Mouse (Mus musculus): ENCODE measurements around the gene Sun1. TPM values are rescaled to one million over a fixed set of nuclear protein-coding genes. Genes with fewer than 3 reads are reported as not detected.

Sun1 gene
- polyA plus RNA-seq, 1 experiment from 2014 or later, result 43.9 TPM

GRCm38 (mm10) chr5:139209685-139210026 lies 9.2 kb downstream of the Sun1 start:
- Histone ChIP-seq H3K9me3 (replicated peaks) (no peaks in the 10 kb centered on the region), H3K27me3 (no peaks in the 10 kb centered on the region), H3K36me3 (ENCODE audit: poor library complexity, severe bottlenecking) (peaks cover 29% of the 10 kb centered on the region), H3K9ac (no peak overlapping the region), H3K27ac (no peak overlapping the region), H3K4me3 (no peak overlapping the region), H3K4me1 (peaks cover 18% of the 10 kb centered on the region), H3K4me2 (no peak overlapping the region)
- no peak for ATAC-seq
- 94% methylated on average over 7 of the region's 7 CpGs for WGBS

- H3K36me3 ChIP-seq (ENCODE audit: poor library complexity, severe bottlenecking), result peaks cover 50% of the 10 kb centered on the region
- H3K4me3 ChIP-seq, result no peak overlapping the region
- no peak overlapping the region for H3K9ac ChIP-seq
- no peaks in the 10 kb centered on the region for H3K27me3 ChIP-seq
- 85% methylated on average over 11 of the region's 11 CpGs for WGBS
- H3K9me3 ChIP-seq (replicated peaks), result no peaks in the 10 kb centered on the region
- peaks cover 4% of the 10 kb centered on the region for H3K4me1 ChIP-seq
- no peak overlapping the region for H3K4me2 ChIP-seq
- H3K27ac ChIP-seq, result no peak overlapping the region
- ATAC-seq, result no peak
These were observed 11.4 kb downstream of the Sun1 start for GRCm38 (mm10) chr5:139211737-139212385.

GRCm38 (mm10) chr5:139214298-139214697 lies 13.9 kb downstream of the Sun1 start:
- Histone ChIP-seq H3K36me3 (ENCODE audit: poor library complexity, severe bottlenecking) (peaks cover 48% of the 10 kb centered on the region), H3K4me1 (peaks cover 4% of the 10 kb centered on the region), H3K27me3 (no peaks in the 10 kb centered on the region), H3K9ac (no peak overlapping the region), H3K4me3 (no peak overlapping the region), H3K4me2 (no peak overlapping the region), H3K9me3 (replicated peaks) (no peaks in the 10 kb centered on the region), H3K27ac (no peak overlapping the region)
- no peak for ATAC-seq

- Histone ChIP-seq H3K4me1 (peaks cover 4% of the 10 kb centered on the region), H3K27ac (no peak overlapping the region), H3K4me2 (no peak overlapping the region), H3K36me3 (ENCODE audit: poor library complexity, severe bottlenecking) (peaks cover 42% of the 10 kb centered on the region), H3K9me3 (replicated peaks) (no peaks in the 10 kb centered on the region), H3K9ac (no peak overlapping the region), H3K4me3 (no peak overlapping the region), H3K27me3 (no peaks in the 10 kb centered on the region)
- no peak for ATAC-seq
- WGBS, result 95% methylated on average over 5 of the region's 5 CpGs
These were observed 14.7 kb downstream of the Sun1 start for GRCm38 (mm10) chr5:139215184-139215583.

- ATAC-seq, result no peak
- Histone ChIP-seq H3K9me3 (replicated peaks) (no peaks in the 10 kb centered on the region), H3K4me2 (no peak overlapping the region), H3K4me3 (no peak overlapping the region), H3K27ac (no peak overlapping the region), H3K36me3 (ENCODE audit: poor library complexity, severe bottlenecking) (peaks cover 40% of the 10 kb centered on the region), H3K9ac (no peak overlapping the region), H3K27me3 (no peaks in the 10 kb centered on the region), H3K4me1 (peaks cover 4% of the 10 kb centered on the region)
- 91% methylated on average over 2 of the region's 2 CpGs for WGBS
These were observed 15.7 kb downstream of the Sun1 start for GRCm38 (mm10) chr5:139216121-139216520.

GRCm38 (mm10) chr5:139216774-139217173 lies 16.3 kb downstream of the Sun1 start:
- Histone ChIP-seq H3K4me2 (no peak overlapping the region), H3K27me3 (no peaks in the 10 kb centered on the region), H3K4me3 (no peak overlapping the region), H3K4me1 (peaks cover 2% of the 10 kb centered on the region), H3K36me3 (ENCODE audit: poor library complexity, severe bottlenecking) (peaks cover 43% of the 10 kb centered on the region), H3K9me3 (replicated peaks) (no peaks in the 10 kb centered on the region), H3K9ac (no peak overlapping the region), H3K27ac (no peak overlapping the region)
- WGBS, result 90% methylated on average over 3 of the region's 3 CpGs
- ATAC-seq, result no peak

- H3K9ac ChIP-seq, result no peak overlapping the region
- no peak for ATAC-seq
- no peak overlapping the region for H3K4me3 ChIP-seq
- no peak overlapping the region for H3K4me2 ChIP-seq
- no peak overlapping the region for H3K27ac ChIP-seq
- H3K4me1 ChIP-seq, result no peaks in the 10 kb centered on the region
- 87% methylated on average over 4 of the region's 4 CpGs for WGBS
- no peaks in the 10 kb centered on the region for H3K9me3 ChIP-seq (replicated peaks)
- H3K27me3 ChIP-seq, result no peaks in the 10 kb centered on the region
- peaks cover 62% of the 10 kb centered on the region for H3K36me3 ChIP-seq (ENCODE audit: poor library complexity, severe bottlenecking)
These were observed 19.6 kb downstream of the Sun1 start for GRCm38 (mm10) chr5:139220006-139220515.

- Histone ChIP-seq H3K4me1 (no peaks in the 10 kb centered on the region), H3K4me2 (no peak overlapping the region), H3K9me3 (replicated peaks) (no peaks in the 10 kb centered on the region), H3K9ac (no peak overlapping the region), H3K36me3 (ENCODE audit: poor library complexity, severe bottlenecking) (peaks cover 62% of the 10 kb centered on the region), H3K4me3 (no peak overlapping the region), H3K27me3 (no peaks in the 10 kb centered on the region), H3K27ac (no peak overlapping the region)
- 97% methylated on average over 4 of the region's 4 CpGs for WGBS
- no peak for ATAC-seq
These were observed 20.2 kb downstream of the Sun1 start for GRCm38 (mm10) chr5:139220610-139221009.

DNA sequence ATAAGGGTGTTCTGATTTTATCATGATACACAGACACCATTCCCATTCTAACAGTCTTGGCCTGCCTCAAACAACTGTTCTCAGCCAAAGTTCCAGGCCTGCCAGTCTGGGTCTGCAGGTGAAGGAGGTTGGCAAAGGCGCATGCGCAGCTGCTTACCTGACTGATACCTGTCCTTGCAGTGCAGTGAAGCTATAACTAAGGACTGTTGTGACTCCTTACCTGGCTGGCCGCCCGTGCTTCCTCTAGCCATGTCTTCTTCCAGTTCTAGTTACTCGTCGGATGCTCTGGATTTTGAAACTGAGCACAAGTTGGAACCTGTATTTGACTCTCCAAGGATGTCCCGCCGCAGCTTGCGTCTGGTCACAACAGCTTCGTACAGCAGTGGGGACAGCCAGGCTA lies 22.9 kb downstream of the Sun1 start:
- WGBS, result 94% methylated on average over 10 of the region's 10 CpGs
- H3K4me2 ChIP-seq, result no peak overlapping the region
- ATAC-seq, result no peak
- no peaks in the 10 kb centered on the region for H3K9me3 ChIP-seq (replicated peaks)
- H3K27me3 ChIP-seq, result no peaks in the 10 kb centered on the region
- peaks cover 73% of the 10 kb centered on the region for H3K36me3 ChIP-seq (ENCODE audit: poor library complexity, severe bottlenecking)
- H3K9ac ChIP-seq, result no peak overlapping the region
- H3K4me1 ChIP-seq, result no peaks in the 10 kb centered on the region
- H3K27ac ChIP-seq, result no peak overlapping the region
- H3K4me3 ChIP-seq, result no peak overlapping the region

- no peaks in the 10 kb centered on the region for H3K27me3 ChIP-seq
- H3K4me3 ChIP-seq, result no peak overlapping the region
- 86% methylated on average over 4 of the region's 4 CpGs for WGBS
- H3K9me3 ChIP-seq (replicated peaks), result no peaks in the 10 kb centered on the region
- H3K27ac ChIP-seq, result no peak overlapping the region
- H3K9ac ChIP-seq, result no peak overlapping the region
- ATAC-seq, result no peak
- H3K4me1 ChIP-seq, result no peaks in the 10 kb centered on the region
- peaks cover 86% of the 10 kb centered on the region for H3K36me3 ChIP-seq (ENCODE audit: poor library complexity, severe bottlenecking)
- no peak overlapping the region for H3K4me2 ChIP-seq
These were observed 26.8 kb downstream of the Sun1 start for GRCm38 (mm10) chr5:139227236-139227635.

DNA sequence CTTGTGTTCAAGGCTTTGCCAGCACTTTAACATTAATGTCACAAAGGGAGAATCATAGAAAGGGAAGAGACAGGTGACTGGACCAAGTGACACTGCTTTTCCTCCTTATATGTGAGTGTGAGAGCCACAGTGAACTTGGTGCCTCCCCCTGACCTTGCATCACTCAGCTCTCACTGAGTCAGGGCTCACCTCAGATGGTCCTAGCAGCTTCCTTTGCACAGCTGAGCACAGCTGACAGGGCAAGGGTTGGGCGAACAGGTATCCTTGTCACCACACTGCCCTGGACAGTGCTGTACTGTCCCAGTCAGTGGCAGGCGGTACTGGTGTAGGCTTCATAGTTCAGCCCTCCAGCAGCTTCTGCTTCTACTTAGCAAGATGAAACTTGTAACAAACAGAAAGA lies 27.2 kb downstream of the Sun1 start:
- Histone ChIP-seq H3K4me3 (no peak overlapping the region), H3K4me1 (no peaks in the 10 kb centered on the region), H3K4me2 (no peak overlapping the region), H3K27me3 (no peaks in the 10 kb centered on the region), H3K9ac (no peak overlapping the region), H3K9me3 (replicated peaks) (no peaks in the 10 kb centered on the region), H3K27ac (no peak overlapping the region), H3K36me3 (ENCODE audit: poor library complexity, severe bottlenecking) (peaks cover 87% of the 10 kb centered on the region)
- ATAC-seq, result no peak
- WGBS, result 95% methylated on average over 2 of the region's 2 CpGs

DNA sequence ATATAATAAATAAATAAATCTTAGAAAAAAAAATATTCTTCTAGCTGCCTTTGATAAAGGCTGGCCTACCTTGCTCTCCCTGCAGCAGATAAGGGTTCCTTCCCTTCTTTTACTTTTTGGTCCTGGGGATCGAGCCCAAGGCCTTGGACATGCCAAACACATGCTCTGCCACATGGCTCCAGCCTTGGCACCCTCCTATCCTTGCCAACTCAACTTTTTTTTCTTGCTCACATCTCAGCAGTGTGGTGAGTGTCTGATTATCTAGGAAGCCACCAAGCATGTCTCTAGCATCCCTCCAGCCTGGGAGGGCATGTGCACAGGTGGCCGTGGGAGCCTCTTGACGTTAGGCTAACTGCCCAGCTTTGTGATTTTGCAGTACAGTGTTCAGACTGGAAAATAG lies 27.9 kb downstream of the Sun1 start:
- Histone ChIP-seq H3K27ac (no peak overlapping the region), H3K4me3 (no peak overlapping the region), H3K4me2 (no peak overlapping the region), H3K36me3 (ENCODE audit: poor library complexity, severe bottlenecking) (peaks cover 89% of the 10 kb centered on the region), H3K27me3 (no peaks in the 10 kb centered on the region), H3K9ac (no peak overlapping the region), H3K9me3 (replicated peaks) (no peaks in the 10 kb centered on the region), H3K4me1 (no peaks in the 10 kb centered on the region)
- WGBS, result 98% methylated on average over 3 of the region's 3 CpGs
- ATAC-seq, result no peak

DNA sequence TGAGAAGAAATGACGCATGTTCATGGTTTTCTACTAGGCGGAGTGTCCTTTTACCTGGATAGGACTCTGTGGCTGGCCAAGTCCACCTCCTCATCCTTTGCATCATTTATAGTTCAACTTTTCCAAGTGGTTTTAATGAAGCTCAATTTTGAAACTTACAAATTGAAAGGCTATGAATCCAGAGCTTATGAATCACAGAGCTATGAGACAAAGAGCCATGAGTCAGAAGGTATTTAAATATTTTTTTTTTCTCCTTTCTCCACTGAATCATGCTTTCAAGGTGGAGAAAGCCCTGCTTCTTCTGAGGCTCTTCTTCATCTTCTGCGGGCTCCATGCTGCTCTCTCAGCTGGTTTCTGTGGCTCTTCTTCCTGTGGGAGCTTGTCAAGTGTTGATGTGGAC lies 29.3 kb downstream of the Sun1 start:
- no peak for ATAC-seq

More for the DNA sequence above, 29.3 kb downstream of the Sun1 start:
- 95% methylated on average over 3 of the region's 3 CpGs for WGBS
- H3K27me3 ChIP-seq, result no peaks in the 10 kb centered on the region
- H3K36me3 ChIP-seq (ENCODE audit: poor library complexity, severe bottlenecking), result peaks cover 89% of the 10 kb centered on the region
- H3K4me1 ChIP-seq, result no peaks in the 10 kb centered on the region
- no peak overlapping the region for H3K4me3 ChIP-seq
- H3K4me2 ChIP-seq, result no peak overlapping the region
- H3K27ac ChIP-seq, result no peak overlapping the region
- H3K9ac ChIP-seq, result no peak overlapping the region
- no peaks in the 10 kb centered on the region for H3K9me3 ChIP-seq (replicated peaks)
